Mouse (Mus musculus) intestine, postnatal 0 days (tissue): ENCODE data around the gene Mllt6. TPM values are rescaled to one million over a fixed set of nuclear protein-coding genes. Genes with fewer than 3 reads are reported as not detected.

ENCODE experiments used
- ATAC-seq: fragments of 200-750 bp; cut with Nextera tagmentation; 2 replicates; pipeline ENCODE4 v1.8.0; 2017; ENCODE audit warnings: mild to moderate bottlenecking, moderate TSS enrichment, moderate library complexity
- H3K27ac ChIP-seq: fragments of 300-500 bp; sonication (generic); 2 replicates; pipeline ENCODE4 v1.5.1; 2014; ENCODE audit warnings: mild to moderate bottlenecking, low read depth, low read length, moderate library complexity
- H3K27me3 ChIP-seq: fragments of 300-500 bp; sonication (generic); replicated peaks from 2 replicates; pipeline ENCODE4 v1.6.1; 2014; ENCODE audit warnings: low read length, mixed read lengths; ENCODE audit not compliant: control insufficient read depth, insufficient read depth
- H3K36me3 ChIP-seq: fragments of 300-500 bp; sonication (generic); 2 replicates; pipeline ENCODE4 v1.6.1; 2014; ENCODE audit warnings: mild to moderate bottlenecking, moderate library complexity; ENCODE audit not compliant: control insufficient read depth, insufficient read depth
- H3K4me1 ChIP-seq: fragments of 300-500 bp; sonication (generic); replicated peaks from 2 replicates; pipeline ENCODE4 v1.6.1; 2014; ENCODE audit warnings: antibody characterized with exemption, low read length, mixed read lengths; ENCODE audit not compliant: control insufficient read depth, insufficient read depth
- H3K4me2 ChIP-seq: fragments of 300-500 bp; sonication (generic); replicated peaks from 2 replicates; pipeline ENCODE4 v1.6.1; 2014; ENCODE audit warnings: low read depth, mild to moderate bottlenecking, moderate library complexity
- H3K4me3 ChIP-seq: fragments of 300-500 bp; sonication (generic); 2 replicates; pipeline ENCODE4 v1.5.1; 2014; ENCODE audit warnings: low read depth, low read length
- H3K9ac ChIP-seq: fragments of 300-500 bp; sonication (generic); 2 replicates; pipeline ENCODE4 v1.6.1; 2014; ENCODE audit warnings: mild to moderate bottlenecking, low read depth, low read length
- H3K9me3 ChIP-seq: fragments of 300-500 bp; sonication (generic); 2 replicates; pipeline ENCODE4 v1.6.1; 2016; ENCODE audit warnings: mixed run types; ENCODE audit not compliant: control insufficient read depth
- CTCF ChIP-seq: sonication (generic); IDR thresholded peaks from 2 replicates; pipeline ENCODE4 v1.5.1; 2016; ENCODE audit warnings: low read depth, mild to moderate bottlenecking, control low read depth, antibody characterized with exemption, moderate library complexity
- WGBS: fragments of 180-500 bp; shearing (Covaris S2); extraction: QIAGEN DNeasy Blood & Tissue Kit; methylation state at CpG from one replicate; pipeline ENCODE4 v1.1.7; 2014; 5-methylcytosine and 5-hydroxymethylcytosine counted together
- polyA plus RNA-seq: library from polyadenylated mRNA; unstranded; fragments of >200 nt; fragmentation: Nextera tagmentation; extraction: Ambion mirVana; gene quantifications from 2 replicates; pipeline ENCODE4 v1.2.1, GENCODE M21; 2015

Gene Mllt6
- polyA plus RNA-seq, 1 experiment from 2014 or later: 1.4 TPM

DNA sequence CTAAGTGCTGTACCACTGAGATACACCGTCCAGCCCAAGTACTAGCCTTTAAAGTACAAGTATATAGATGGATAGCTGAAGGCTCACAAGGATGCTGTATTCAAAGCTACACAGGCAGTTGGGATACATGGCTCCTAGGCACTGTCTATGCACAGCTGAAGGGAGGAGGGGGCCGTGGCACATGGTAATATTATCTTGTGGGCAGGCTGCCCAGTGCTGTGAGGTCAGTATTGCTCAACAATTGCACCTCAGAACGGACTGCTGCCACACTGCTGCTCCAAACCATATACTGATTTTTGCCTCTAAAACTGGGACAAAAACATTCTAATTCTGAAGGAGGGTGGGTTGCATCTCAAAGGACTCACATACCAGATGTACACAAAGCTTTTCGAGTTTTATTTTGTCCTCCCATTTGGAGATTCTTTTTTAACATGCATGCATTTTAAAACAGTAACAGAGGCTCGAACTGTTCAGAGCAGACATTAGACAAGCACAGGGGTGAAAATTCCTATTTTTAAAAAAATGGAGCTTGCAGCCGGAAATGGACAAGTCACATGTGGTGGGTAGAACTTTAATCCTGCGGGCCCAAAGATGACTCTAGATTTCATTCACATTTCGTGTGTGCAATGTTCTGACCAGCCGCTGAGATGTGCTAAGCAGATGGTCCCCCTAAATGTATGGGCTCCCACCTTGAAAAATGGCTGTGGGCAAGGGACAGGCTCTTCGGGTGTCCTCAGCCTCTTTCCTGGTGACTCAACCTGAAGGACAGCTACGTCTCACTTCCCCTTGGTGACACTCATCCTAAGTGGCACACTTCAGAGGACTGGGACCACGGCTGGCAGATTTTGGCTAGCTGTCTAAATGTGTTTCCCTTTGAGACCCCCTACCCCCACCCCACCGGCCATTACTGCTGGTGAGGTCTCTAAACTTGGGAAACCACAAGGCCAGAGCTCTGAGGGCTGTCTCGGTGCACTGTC lies 51.9 kb downstream of the Mllt6 start:
- Histone ChIP-seq H3K4me1 (no peaks in the 10 kb centered on the region), H3K27ac (no peak overlapping the region), H3K9ac (no peak overlapping the region), H3K27me3 (no peaks in the 10 kb centered on the region), H3K4me2 (no peak overlapping the region), H3K36me3 (peaks cover 55% of the 10 kb centered on the region), H3K4me3 (no peak overlapping the region), H3K9me3 (no peaks in the 10 kb centered on the region)
- TF ChIP-seq CTCF: no peak
- 85% methylated on average over 14 of the region's 14 CpGs for WGBS
- ATAC-seq: no peak

DNA sequence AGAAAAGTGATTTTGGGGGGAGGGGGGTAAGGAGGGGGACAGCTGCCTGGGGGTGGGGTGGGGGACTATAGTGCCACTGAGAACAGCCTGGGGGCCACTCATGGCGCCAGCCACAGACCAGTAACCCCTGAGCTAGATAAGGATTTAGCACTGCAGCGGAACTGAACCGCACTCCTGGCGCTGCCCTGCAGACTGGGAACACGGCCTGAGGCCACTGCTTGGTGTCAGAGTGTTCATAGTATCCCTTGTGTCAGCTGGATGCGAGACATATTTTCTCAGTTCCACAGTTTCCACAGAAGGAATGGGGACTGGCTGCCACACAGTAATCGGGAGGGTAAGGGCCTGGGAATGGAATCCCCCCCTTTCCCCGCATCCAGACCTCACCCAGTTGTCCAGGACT lies 52.8 kb downstream of the Mllt6 start:
- Histone ChIP-seq H3K4me1 (no peaks in the 10 kb centered on the region), H3K9ac (no peak overlapping the region), H3K4me2 (no peak overlapping the region), H3K4me3 (no peak overlapping the region), H3K27me3 (no peaks in the 10 kb centered on the region), H3K36me3 (peaks cover 64% of the 10 kb centered on the region), H3K9me3 (no peaks in the 10 kb centered on the region), H3K27ac (no peak overlapping the region)
- ATAC-seq: no peak
- TF ChIP-seq CTCF: no peak
- WGBS: 87% methylated on average over 8 of the region's 8 CpGs

DNA sequence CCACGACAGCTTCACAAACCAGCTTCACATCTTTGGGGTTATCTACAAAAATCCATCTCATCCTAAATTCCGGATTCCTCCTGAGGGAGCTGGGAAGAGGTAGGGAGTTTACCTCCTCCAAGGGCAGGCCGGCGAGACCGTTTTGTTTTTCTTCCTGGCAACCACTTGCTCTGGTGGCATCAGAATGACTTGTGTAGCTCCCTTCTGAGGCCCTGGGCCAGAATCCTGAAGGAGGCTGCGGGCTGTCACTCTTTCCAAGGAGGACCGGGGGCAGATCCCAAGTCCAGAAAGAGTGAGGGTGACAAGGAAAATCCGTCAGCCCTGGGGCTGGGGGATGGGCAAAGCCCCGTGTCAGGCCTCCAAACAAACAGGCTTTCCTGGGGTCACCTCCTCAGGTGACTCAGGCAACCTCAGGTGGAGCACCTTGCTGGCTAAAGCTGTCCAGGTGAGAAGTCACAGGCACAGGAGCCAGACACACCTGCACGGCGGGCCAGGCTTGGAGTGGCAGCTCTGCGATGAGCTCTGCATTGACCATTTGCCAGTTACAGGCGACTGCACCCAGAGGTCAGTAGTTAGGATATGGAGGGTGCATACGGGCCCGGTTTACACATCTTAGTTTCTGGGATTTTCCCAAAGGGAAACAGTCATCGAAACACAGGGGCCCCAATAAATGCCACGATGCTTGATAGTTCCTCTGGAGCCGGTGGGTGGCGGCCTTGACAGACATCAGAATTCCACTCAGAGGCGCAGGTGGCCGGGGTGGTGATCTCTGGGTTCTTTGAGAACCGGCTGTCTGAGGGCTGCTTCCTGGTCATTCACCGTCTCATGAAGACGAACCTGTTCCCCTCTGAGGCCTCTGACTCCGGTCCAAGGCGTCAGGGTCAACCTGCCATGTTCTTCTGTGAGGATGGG lies 54.4 kb downstream of the Mllt6 start:
- WGBS: 84% methylated on average over 26 of the region's 26 CpGs
- Histone ChIP-seq H3K9ac (no peak overlapping the region), H3K4me1 (no peaks in the 10 kb centered on the region), H3K27ac (no peak overlapping the region; the same call in 1 of the 2 replicates), H3K27me3 (no peaks in the 10 kb centered on the region), H3K9me3 (no peaks in the 10 kb centered on the region), H3K4me3 (no peak overlapping the region), H3K4me2 (no peak overlapping the region), H3K36me3 (peaks cover 74% of the 10 kb centered on the region)
- no peak for TF ChIP-seq CTCF
- ATAC-seq: no peak

DNA sequence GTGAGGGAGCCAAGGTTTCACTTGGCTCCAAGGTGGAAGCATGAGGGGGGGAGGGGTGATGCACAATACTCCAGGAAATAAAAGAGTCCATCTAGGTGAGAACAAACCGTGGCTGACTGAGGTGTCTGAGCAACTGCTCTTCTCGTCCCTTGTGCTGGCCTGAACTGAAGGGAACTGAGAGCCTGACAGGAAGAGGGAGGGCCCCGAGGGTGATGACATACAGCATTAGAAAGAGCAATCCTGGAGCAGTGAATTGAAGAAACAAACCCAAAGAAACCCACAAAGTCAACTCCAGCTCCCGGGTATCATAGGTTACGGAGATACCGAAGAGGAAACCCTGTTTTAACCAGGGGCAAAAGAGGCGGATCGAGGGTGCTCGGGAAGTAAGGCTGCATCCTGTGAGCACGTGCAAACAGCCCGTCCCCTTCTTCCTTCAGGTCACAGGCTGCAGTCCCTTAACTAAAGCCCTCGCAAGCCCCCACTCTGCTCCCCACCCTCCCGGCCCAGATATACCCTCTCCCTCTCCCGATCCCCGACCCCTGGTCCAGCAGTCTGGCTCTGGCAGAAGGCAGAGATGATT lies 55.2 kb downstream of the Mllt6 start:
- no peaks in the 10 kb centered on the region for H3K4me1 ChIP-seq
- H3K36me3 ChIP-seq: peaks cover 78% of the 10 kb centered on the region
- TF ChIP-seq CTCF: no peak
- 76% methylated on average over 15 of the region's 15 CpGs for WGBS
- no peaks in the 10 kb centered on the region for H3K27me3 ChIP-seq
- ATAC-seq: no peak
- H3K9ac ChIP-seq: no peak overlapping the region
- H3K4me3 ChIP-seq: no peak overlapping the region
- H3K4me2 ChIP-seq: no peak overlapping the region
- H3K27ac ChIP-seq: no peak overlapping the region
- H3K9me3 ChIP-seq: no peaks in the 10 kb centered on the region

GRCm38 (mm10) chr11:97719041-97719440 lies 55.8 kb downstream of the Mllt6 start:
- Histone ChIP-seq H3K4me3 (no peak overlapping the region), H3K36me3 (peaks cover 76% of the 10 kb centered on the region), H3K9ac (no peak overlapping the region), H3K9me3 (no peaks in the 10 kb centered on the region), H3K4me2 (no peak overlapping the region), H3K27ac (no peak overlapping the region), H3K27me3 (no peaks in the 10 kb centered on the region), H3K4me1 (no peaks in the 10 kb centered on the region)
- no peak for ATAC-seq
- WGBS: 98% methylated on average over 4 of the region's 4 CpGs
- TF ChIP-seq CTCF: no peak

GRCm38 (mm10) chr11:97721338-97721737 lies 58.1 kb downstream of the Mllt6 start:
- Histone ChIP-seq H3K9ac (no peak overlapping the region), H3K9me3 (no peaks in the 10 kb centered on the region), H3K4me3 (no peak overlapping the region), H3K4me2 (no peak overlapping the region), H3K27me3 (no peaks in the 10 kb centered on the region), H3K27ac (no peak overlapping the region), H3K4me1 (no peaks in the 10 kb centered on the region), H3K36me3 (peaks cover 84% of the 10 kb centered on the region)
- ATAC-seq: no peak
- 92% methylated on average over 4 of the region's 4 CpGs for WGBS
- no peak for TF ChIP-seq CTCF
